Mouse (Mus musculus) spleen, adult 2 months (tissue): ENCODE results near the gene Ptp4a2. TPM values are rescaled to one million over a fixed set of nuclear protein-coding genes. Genes with fewer than 3 reads are reported as not detected.

Experiments
- polyA plus RNA-seq: library from polyadenylated mRNA; depleted of rRNA; stranded (reverse); fragments of >200 nt; gene quantifications from 2 replicates; pipeline ENCODE4 v1.2.3, GENCODE M21; 2012; rRNA removed

Ptp4a2 gene
- polyA plus RNA-seq, 1 experiment, result 51.1 TPM

Other genes with a start within 250 kb of the Ptp4a2 start
- gene Lck, start 237.6 kb upstream of the Ptp4a2 start, polyA plus RNA-seq, result 109 and 117 TPM in 2 replicates
- gene Fam167b, start 232.7 kb upstream of the Ptp4a2 start, polyA plus RNA-seq, result 10.9 and 17.2 TPM in 2 replicates
- gene Eif3i, start 210.6 kb upstream of the Ptp4a2 start, polyA plus RNA-seq, result 185 and 203 TPM in 2 replicates
- gene Tmem234, start 210.6 kb upstream of the Ptp4a2 start, polyA plus RNA-seq, result 119 and 129 TPM in 2 replicates
- gene Dcdc2b, start 197.0 kb upstream of the Ptp4a2 start, polyA plus RNA-seq, result 1.4 and 2.8 TPM in 2 replicates
- 28.3 and 31.3 TPM in 2 replicates for gene Iqcc, start 192.1 kb upstream of the Ptp4a2 start, polyA plus RNA-seq
- gene Ccdc28b, start 187.3 kb upstream of the Ptp4a2 start, polyA plus RNA-seq, result 16.3 and 19.7 TPM in 2 replicates
- gene Txlna, start 170.2 kb upstream of the Ptp4a2 start, polyA plus RNA-seq, result 20.1 and 25.1 TPM in 2 replicates
- 11.9 and 13.2 TPM in 2 replicates for gene Kpna6, start 138.5 kb upstream of the Ptp4a2 start, polyA plus RNA-seq
- gene Tmem39b, start 114.4 kb upstream of the Ptp4a2 start, polyA plus RNA-seq, result 28.4 and 33.9 TPM in 2 replicates
- 40.9 and 61.5 TPM in 2 replicates for gene Khdrbs1, start 68.9 kb upstream of the Ptp4a2 start, polyA plus RNA-seq
- gene Spocd1, start 118.0 kb downstream of the Ptp4a2 start, polyA plus RNA-seq, result 0.07 and 0.11 TPM in 2 replicates
- 4.0 and 6.4 TPM in 2 replicates for gene Adgrb2, start 173.7 kb downstream of the Ptp4a2 start, polyA plus RNA-seq
- gene Col16a1, start 236.6 kb downstream of the Ptp4a2 start, polyA plus RNA-seq, result 9.0 and 10.3 TPM in 2 replicates